In the genomic region with DNA sequence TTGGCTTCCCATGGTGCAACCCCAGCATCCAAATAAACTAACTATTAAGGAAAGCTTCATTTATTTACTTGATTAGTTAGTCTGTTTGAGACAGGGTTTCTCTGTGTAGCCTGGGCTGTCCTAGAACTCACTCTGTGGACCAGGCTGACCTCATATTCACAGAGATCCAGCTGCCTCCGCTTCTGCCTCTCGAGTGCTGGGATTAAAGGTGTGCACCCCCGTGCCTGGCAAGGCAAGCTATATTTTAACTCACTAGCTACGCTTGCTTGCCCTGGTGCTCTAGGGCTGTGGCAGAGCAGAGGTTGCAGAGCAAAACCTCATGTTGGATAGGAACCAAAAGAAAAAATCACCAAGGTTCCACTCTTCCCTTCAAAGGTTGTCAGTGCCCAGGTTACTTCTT, we compare ENCODE assay signal across 8 mouse cellular contexts. TPM values are rescaled to one million over a fixed set of nuclear protein-coding genes. Genes with fewer than 3 reads are reported as not detected.
DNase-seq lines count a peak whose midpoint lies in the region; ATAC-seq lines count a peak whose summit lies in the region.

No protein-coding gene starts in this region.

- intact Hi-C loops in heart, postnatal 14 days (cut with DNase I), result no loop called here
- intact Hi-C loops in gastrocnemius, postnatal 36 days (cut with DNase I), result no loop called here

- H3K4me3 ChIP-seq in heart, embryonic 14.5 days (ENCODE audit: control insufficient read depth in 1 of 2, insufficient read depth in 1 of 2, low read depth in 1 of 2, low read length in 2 of 2), result peak overlapping the region in 1 of 2 experiments; percentile 54; a peak in 2 of 4 replicates
- H3K4me3 ChIP-seq in forebrain, embryonic 11.5 days (ENCODE audit: low read depth, low read length), result peak overlapping the region; percentile 34
- peak overlapping the region; percentile 60 for H3K4me3 ChIP-seq in kidney, embryonic 16.5 days (ENCODE audit: low read length)
- peak overlapping the region; percentile 51 for H3K4me3 ChIP-seq in midbrain, embryonic 16.5 days (ENCODE audit: low read depth, low read length)

- H3K27ac ChIP-seq in heart, embryonic 14.5 days (replicated peaks in 1 of 2; ENCODE audit: control insufficient read depth in 1 of 2, insufficient read depth in 1 of 2, low read depth in 2 of 2, low read length in 2 of 2), result no peak overlapping the region
- H3K27ac ChIP-seq in forebrain, embryonic 11.5 days (ENCODE audit: low read depth, low read length), result no peak overlapping the region
- H3K27ac ChIP-seq in kidney, embryonic 16.5 days (ENCODE audit: low read length), result peak overlapping the region; percentile 81
- peak overlapping the region; percentile 86; the same call in 1 of the 2 replicates for H3K27ac ChIP-seq in midbrain, embryonic 16.5 days (ENCODE audit: low read length)

- ATAC-seq in heart, embryonic 14.5 days (ENCODE audit: insufficient number of reproducible peaks, insufficient read depth, low FRiP score, low read depth), result no peak
- no peak for ATAC-seq in forebrain, embryonic 11.5 days (replicated peaks; ENCODE audit: low FRiP score)
- peak; percentile 52; the same call in 1 of the 2 replicates for ATAC-seq in kidney, embryonic 16.5 days (ENCODE audit: low FRiP score, low TSS enrichment)
- no peak for ATAC-seq in midbrain, embryonic 16.5 days

- WGBS in heart, embryonic 14.5 days, result 51% methylated on average over 4 of the region's 4 CpGs
- WGBS in forebrain, embryonic 11.5 days, result 67% methylated on average over 4 of the region's 4 CpGs
- WGBS in kidney, embryonic 16.5 days, result 26% methylated on average over 4 of the region's 4 CpGs
- 56% methylated on average over 4 of the region's 4 CpGs for WGBS in midbrain, embryonic 16.5 days

- H3K4me1 ChIP-seq in heart, embryonic 14.5 days (ENCODE audit: control insufficient read depth in 2 of 2, insufficient read depth in 2 of 2, low read length in 2 of 2), result peaks cover 2 to 4% of the 10 kb centered on the region in 2 experiments; a peak in 3 of 4 replicates
- H3K4me1 ChIP-seq in forebrain, embryonic 11.5 days (replicated peaks; ENCODE audit: control insufficient read depth, insufficient read depth, low read length), result peaks cover 2% of the 10 kb centered on the region; the same call in 1 of the 2 replicates
- peaks cover 11% of the 10 kb centered on the region; the same call in 1 of the 2 replicates for H3K4me1 ChIP-seq in kidney, embryonic 16.5 days (ENCODE audit: insufficient read depth, low read length)
- H3K4me1 ChIP-seq in midbrain, embryonic 16.5 days (ENCODE audit: control insufficient read depth, insufficient read depth, low read length), result peaks cover 8% of the 10 kb centered on the region; the same call in 1 of the 2 replicates

- H3K9ac ChIP-seq in heart, embryonic 14.5 days (ENCODE audit: low read length), result peak overlapping the region; percentile 79
- H3K9ac ChIP-seq in forebrain, embryonic 11.5 days (ENCODE audit: low read length), result peak overlapping the region; percentile 56
- peak overlapping the region; percentile 76 for H3K9ac ChIP-seq in kidney, embryonic 16.5 days (replicated peaks; ENCODE audit: low read length)
- peak overlapping the region; percentile 70 for H3K9ac ChIP-seq in midbrain, embryonic 16.5 days (ENCODE audit: low read depth, low read length)

- H3K9me3 ChIP-seq in heart, embryonic 14.5 days (ENCODE audit: control insufficient read depth, low read length), result no peaks in the 10 kb centered on the region
- no peaks in the 10 kb centered on the region for H3K9me3 ChIP-seq in forebrain, embryonic 11.5 days (ENCODE audit: control insufficient read depth, low read length)
- no peaks in the 10 kb centered on the region for H3K9me3 ChIP-seq in kidney, embryonic 16.5 days (ENCODE audit: low read length)
- no peaks in the 10 kb centered on the region for H3K9me3 ChIP-seq in midbrain, embryonic 16.5 days (replicated peaks; ENCODE audit: control insufficient read depth, low read length, poor library complexity, severe bottlenecking)

- no peaks in the 10 kb centered on the region for H3K36me3 ChIP-seq in heart, embryonic 14.5 days (ENCODE audit: control insufficient read depth, insufficient read depth, low read length)
- H3K36me3 ChIP-seq in forebrain, embryonic 11.5 days (ENCODE audit: control insufficient read depth, insufficient read depth, low read length), result no peaks in the 10 kb centered on the region
- no peaks in the 10 kb centered on the region for H3K36me3 ChIP-seq in kidney, embryonic 16.5 days (ENCODE audit: insufficient read depth, low read length)
- 0 out of 2 replicates have a peak, but pooled peaks cover 4% of the 10 kb centered on the region for H3K36me3 ChIP-seq in midbrain, embryonic 16.5 days (ENCODE audit: control insufficient read depth, insufficient read depth, low read length)

- H3K4me2 ChIP-seq in heart, embryonic 14.5 days (ENCODE audit: low read length), result peak overlapping the region; percentile 74
- peak overlapping the region; percentile 39 for H3K4me2 ChIP-seq in forebrain, embryonic 11.5 days (ENCODE audit: low read depth, low read length, severe bottlenecking)
- H3K4me2 ChIP-seq in kidney, embryonic 16.5 days (replicated peaks; ENCODE audit: low read depth, low read length), result peak overlapping the region; percentile 63
- peak overlapping the region; percentile 65 for H3K4me2 ChIP-seq in midbrain, embryonic 16.5 days (ENCODE audit: low read length)

- DNase-seq in heart, postnatal 14 days, result no peak
- DNase-seq in forebrain, embryonic 11.5 days (ENCODE audit: low spot score), result no peak
- no peak for DNase-seq in layer of hippocampus, postnatal 36 days
- no peak for DNase-seq in gastrocnemius, postnatal 36 days
- DNase-seq in frontal cortex, postnatal 25 days (ENCODE audit: low spot score in 2 of 2), result no peak

- H3K27me3 ChIP-seq in heart, embryonic 14.5 days (ENCODE audit: control insufficient read depth, insufficient read depth, low read length), result no peaks in the 10 kb centered on the region
- H3K27me3 ChIP-seq in forebrain, embryonic 11.5 days (ENCODE audit: control insufficient read depth, insufficient read depth, low read length), result no peaks in the 10 kb centered on the region
- no peaks in the 10 kb centered on the region for H3K27me3 ChIP-seq in kidney, embryonic 16.5 days (ENCODE audit: insufficient read depth, low read length)
- no peaks in the 10 kb centered on the region for H3K27me3 ChIP-seq in midbrain, embryonic 16.5 days (ENCODE audit: control insufficient read depth, insufficient read depth, low read depth, low read length)

RNA-seq across cellular contexts. Expression of gene Odf4, which starts 13.6 kb away (rescaled TPM):
- polyA plus RNA-seq in heart, embryonic 14.5 days (2014; fragmentation: Nextera tagmentation; extraction: Ambion mirVana), result not detected in 2 replicates
- total RNA-seq in heart, postnatal 14 days (2021), result not detected
- polyA plus RNA-seq in forebrain, embryonic 11.5 days (2014; fragmentation: Nextera tagmentation; extraction: Ambion mirVana), result not detected in 2 replicates
- not detected in 2 replicates for polyA plus RNA-seq in kidney, embryonic 16.5 days (2015; fragmentation: Nextera tagmentation; extraction: Ambion mirVana)
- polyA plus RNA-seq in midbrain, embryonic 16.5 days (2015; fragmentation: Nextera tagmentation; extraction: Ambion mirVana), result 0.68 and 1.3 TPM in 2 replicates
- total RNA-seq in layer of hippocampus, postnatal 36 days (2021), result not detected
- total RNA-seq in gastrocnemius, postnatal 36 days (2021), result not detected

RNA-seq across cellular contexts. Expression of gene Arhgef15, which starts 16.8 kb away (rescaled TPM):
- 10.7 and 10.8 TPM in 2 replicates for polyA plus RNA-seq in heart, embryonic 14.5 days (2014; fragmentation: Nextera tagmentation; extraction: Ambion mirVana)
- 10 to 100 TPM; 37.9 to 46.1 TPM for total RNA-seq in heart, postnatal 14 days (2021)
- polyA plus RNA-seq in forebrain, embryonic 11.5 days (2014; fragmentation: Nextera tagmentation; extraction: Ambion mirVana), result 5.2 and 6.1 TPM in 2 replicates
- 20.0 and 23.0 TPM in 2 replicates for polyA plus RNA-seq in kidney, embryonic 16.5 days (2015; fragmentation: Nextera tagmentation; extraction: Ambion mirVana)
- polyA plus RNA-seq in midbrain, embryonic 16.5 days (2015; fragmentation: Nextera tagmentation; extraction: Ambion mirVana), result 27.7 and 30.5 TPM in 2 replicates
- 10 to 100 TPM in 1 of 2 experiments, 1 to 10 TPM in 1; 7.4 to 10.5 TPM for total RNA-seq in layer of hippocampus, postnatal 36 days (2021)
- 1 to 10 TPM; 6.9 to 7.8 TPM for total RNA-seq in gastrocnemius, postnatal 36 days (2021)

RNA-seq across cellular contexts. Expression of gene Slc25a35, which starts 27.4 kb away (rescaled TPM):
- 1.1 and 1.2 TPM in 2 replicates for polyA plus RNA-seq in heart, embryonic 14.5 days (2014; fragmentation: Nextera tagmentation; extraction: Ambion mirVana)
- total RNA-seq in heart, postnatal 14 days (2021), result 1 to 10 TPM; 4.5 to 5.5 TPM
- 1.6 and 2.4 TPM in 2 replicates for polyA plus RNA-seq in forebrain, embryonic 11.5 days (2014; fragmentation: Nextera tagmentation; extraction: Ambion mirVana)
- polyA plus RNA-seq in kidney, embryonic 16.5 days (2015; fragmentation: Nextera tagmentation; extraction: Ambion mirVana), result 7.6 and 7.9 TPM in 2 replicates
- 1.4 and 1.6 TPM in 2 replicates for polyA plus RNA-seq in midbrain, embryonic 16.5 days (2015; fragmentation: Nextera tagmentation; extraction: Ambion mirVana)
- total RNA-seq in layer of hippocampus, postnatal 36 days (2021), result 1 to 10 TPM; 5.3 to 5.6 TPM
- 1 to 10 TPM; 3.4 to 3.5 TPM for total RNA-seq in gastrocnemius, postnatal 36 days (2021)

RNA-seq across cellular contexts. Expression of gene Rangrf, which starts 34.5 kb away (rescaled TPM):
- 68.8 and 71.8 TPM in 2 replicates for polyA plus RNA-seq in heart, embryonic 14.5 days (2014; fragmentation: Nextera tagmentation; extraction: Ambion mirVana)
- total RNA-seq in heart, postnatal 14 days (2021), result 10 to 100 TPM; 51.9 to 61.2 TPM
- polyA plus RNA-seq in forebrain, embryonic 11.5 days (2014; fragmentation: Nextera tagmentation; extraction: Ambion mirVana), result 64.8 and 67.8 TPM in 2 replicates
- polyA plus RNA-seq in kidney, embryonic 16.5 days (2015; fragmentation: Nextera tagmentation; extraction: Ambion mirVana), result 62.3 and 63.9 TPM in 2 replicates
- 23.3 and 24.8 TPM in 2 replicates for polyA plus RNA-seq in midbrain, embryonic 16.5 days (2015; fragmentation: Nextera tagmentation; extraction: Ambion mirVana)
- total RNA-seq in layer of hippocampus, postnatal 36 days (2021), result 10 to 100 TPM; 17.6 to 19.7 TPM
- total RNA-seq in gastrocnemius, postnatal 36 days (2021), result 10 to 100 TPM; 58.7 to 65.4 TPM

RNA-seq across cellular contexts. Expression of gene Rpl26, which starts 39.1 kb away (rescaled TPM):
- 669 and 732 TPM in 2 replicates for polyA plus RNA-seq in heart, embryonic 14.5 days (2014; fragmentation: Nextera tagmentation; extraction: Ambion mirVana)
- 100 to 1,000 TPM; 607 to 680 TPM for total RNA-seq in heart, postnatal 14 days (2021)
- polyA plus RNA-seq in forebrain, embryonic 11.5 days (2014; fragmentation: Nextera tagmentation; extraction: Ambion mirVana), result 825 and 852 TPM in 2 replicates
- polyA plus RNA-seq in kidney, embryonic 16.5 days (2015; fragmentation: Nextera tagmentation; extraction: Ambion mirVana), result 897 and 905 TPM in 2 replicates
- 508 and 533 TPM in 2 replicates for polyA plus RNA-seq in midbrain, embryonic 16.5 days (2015; fragmentation: Nextera tagmentation; extraction: Ambion mirVana)
- 100 to 1,000 TPM; 738 to 741 TPM for total RNA-seq in layer of hippocampus, postnatal 36 days (2021)
- 100 to 1,000 TPM; 536 to 627 TPM for total RNA-seq in gastrocnemius, postnatal 36 days (2021)

Comparison
In these comparisons a context has a peak if more than half of its experiments do, and no peak if none do; other contexts are left out.
1. H3K27ac ChIP-seq: peak in kidney, embryonic 16.5 days (single experiment) and midbrain, embryonic 16.5 days (single experiment); none in heart, embryonic 14.5 days (0 of 2) and forebrain, embryonic 11.5 days (single experiment).
2. Peak in every context shown above with its lines, with median percentiles within 50 percentile points of each other: H3K4me2 ChIP-seq and H3K9ac ChIP-seq.